Mouse (Mus musculus): Measurements from ENCODE around the gene Dab1. TPM values are rescaled to one million over a fixed set of nuclear protein-coding genes. Genes with fewer than 3 reads are reported as not detected.

Dab1 gene
- polyA plus RNA-seq, 1 experiment = not detected

- Histone ChIP-seq H3K4me1 (ENCODE audit: control insufficient read depth, insufficient read depth, low read length) (no peaks in the 10 kb centered on the region), H3K4me3 (ENCODE audit: insufficient read depth, low read length) (no peak overlapping the region), H3K27ac (ENCODE audit: insufficient read depth, low read length) (no peak overlapping the region)
- TF ChIP-seq POLR2A (IDR thresholded peaks at IDR 0.05; ENCODE audit: low read depth, low read length) = no peak
- no peak for TF ChIP-seq CTCF (IDR thresholded peaks at IDR 0.05; ENCODE audit: borderline replicate concordance, insufficient read depth, low read length)
These were observed 1.5 kb downstream of the Dab1 start for GRCm38 (mm10) chr4:103620590-103621155.

- TF ChIP-seq CTCF (IDR thresholded peaks at IDR 0.05; ENCODE audit: borderline replicate concordance, insufficient read depth, low read length) (no peak), POLR2A (IDR thresholded peaks at IDR 0.05; ENCODE audit: low read depth, low read length) (no peak)
- Histone ChIP-seq H3K27ac (ENCODE audit: insufficient read depth, low read length) (no peak overlapping the region), H3K4me1 (ENCODE audit: control insufficient read depth, insufficient read depth, low read length) (no peaks in the 10 kb centered on the region), H3K4me3 (ENCODE audit: insufficient read depth, low read length) (no peak overlapping the region)
These were observed 2.4 kb downstream of the Dab1 start for GRCm38 (mm10) chr4:103621586-103621985.

- no peaks in the 10 kb centered on the region for H3K4me1 ChIP-seq (ENCODE audit: control insufficient read depth, insufficient read depth, low read length)
- no peak for TF ChIP-seq CTCF (IDR thresholded peaks at IDR 0.05; ENCODE audit: borderline replicate concordance, insufficient read depth, low read length)
- TF ChIP-seq POLR2A (IDR thresholded peaks at IDR 0.05; ENCODE audit: low read depth, low read length) = no peak
- H3K27ac ChIP-seq (ENCODE audit: insufficient read depth, low read length) = no peak overlapping the region
- H3K4me3 ChIP-seq (ENCODE audit: insufficient read depth, low read length) = no peak overlapping the region
These were observed 11.0 kb downstream of the Dab1 start for GRCm38 (mm10) chr4:103630177-103630576.

GRCm38 (mm10) chr4:103636168-103636776, 17.1 kb downstream of the Dab1 start:
- Histone ChIP-seq H3K27ac (ENCODE audit: insufficient read depth, low read length) (no peak overlapping the region), H3K4me3 (ENCODE audit: insufficient read depth, low read length) (no peak overlapping the region), H3K4me1 (ENCODE audit: control insufficient read depth, insufficient read depth, low read length) (no peaks in the 10 kb centered on the region)
- TF ChIP-seq POLR2A (IDR thresholded peaks at IDR 0.05; ENCODE audit: low read depth, low read length) = no peak
- no peak for TF ChIP-seq CTCF (IDR thresholded peaks at IDR 0.05; ENCODE audit: borderline replicate concordance, insufficient read depth, low read length)

DNA sequence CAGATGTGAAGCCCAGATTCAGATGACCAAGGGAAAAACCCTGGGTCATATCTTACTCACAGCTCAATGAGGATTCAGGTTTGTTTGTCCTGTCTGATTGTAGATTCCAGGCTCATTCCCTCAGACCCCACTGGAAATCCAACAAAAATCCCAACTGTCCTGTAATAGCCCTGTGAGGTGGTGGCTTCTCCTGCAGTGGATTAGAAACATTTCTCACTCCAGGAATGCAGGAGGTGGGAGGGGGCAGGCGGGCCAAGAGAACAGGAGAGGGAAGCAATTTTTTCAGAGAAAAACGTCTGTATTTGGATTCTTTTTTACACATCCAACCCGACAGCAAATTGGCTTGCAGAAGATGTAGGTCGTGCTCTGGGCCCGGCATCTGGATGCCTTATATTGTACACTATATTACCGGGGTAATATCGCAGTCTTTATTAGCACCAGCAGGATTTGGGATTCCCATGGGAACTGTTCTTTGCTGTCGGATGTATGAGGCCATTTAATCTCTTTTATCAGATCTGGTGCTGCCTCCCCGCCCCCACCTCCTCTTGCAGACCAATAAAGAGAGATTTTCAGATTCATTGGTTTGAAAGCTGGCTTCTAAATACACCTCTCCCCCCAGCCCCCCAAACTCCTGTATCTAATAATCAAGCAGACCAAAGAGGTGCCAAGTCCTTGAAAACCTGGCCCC, 29.2 kb downstream of the Dab1 start:
- Histone ChIP-seq H3K4me1 (ENCODE audit: control insufficient read depth, insufficient read depth, low read length) (no peaks in the 10 kb centered on the region), H3K27ac (ENCODE audit: insufficient read depth, low read length) (no peak overlapping the region), H3K4me3 (ENCODE audit: insufficient read depth, low read length) (no peak overlapping the region)
- no peak for TF ChIP-seq POLR2A (IDR thresholded peaks at IDR 0.05; ENCODE audit: low read depth, low read length)
- no peak for TF ChIP-seq CTCF (IDR thresholded peaks at IDR 0.05; ENCODE audit: borderline replicate concordance, insufficient read depth, low read length)

DNA sequence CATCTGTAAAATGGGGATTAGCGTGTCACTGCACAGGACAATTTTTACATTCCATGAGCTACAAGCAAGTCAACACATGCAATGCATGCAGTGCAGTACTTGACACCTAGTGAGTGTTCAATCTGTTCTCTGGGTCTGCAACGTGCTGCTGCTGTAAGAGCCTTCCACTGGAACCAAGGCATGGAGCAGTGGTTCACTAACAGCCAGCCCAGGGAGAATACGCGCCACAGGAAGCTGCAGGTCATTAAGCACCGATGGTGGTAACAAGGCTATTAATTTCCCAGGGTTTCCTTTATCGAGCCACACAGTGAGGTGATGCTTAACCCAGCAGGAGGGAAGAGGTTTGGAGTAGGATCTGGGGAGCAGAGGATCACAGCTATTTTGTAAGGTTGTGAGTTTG, 36.6 kb downstream of the Dab1 start:
- H3K27ac ChIP-seq (ENCODE audit: insufficient read depth, low read length) = no peak overlapping the region
- H3K4me3 ChIP-seq (ENCODE audit: insufficient read depth, low read length) = no peak overlapping the region
- H3K4me1 ChIP-seq (ENCODE audit: control insufficient read depth, insufficient read depth, low read length) = no peaks in the 10 kb centered on the region
- TF ChIP-seq CTCF (IDR thresholded peaks at IDR 0.05; ENCODE audit: borderline replicate concordance, insufficient read depth, low read length) = no peak

- TF ChIP-seq POLR2A (IDR thresholded peaks at IDR 0.05; ENCODE audit: low read depth, low read length) = no peak
- no peak for TF ChIP-seq CTCF (IDR thresholded peaks at IDR 0.05; ENCODE audit: borderline replicate concordance, insufficient read depth, low read length)
- Histone ChIP-seq H3K27ac (ENCODE audit: insufficient read depth, low read length) (no peak overlapping the region), H3K4me1 (ENCODE audit: control insufficient read depth, insufficient read depth, low read length) (no peaks in the 10 kb centered on the region), H3K4me3 (ENCODE audit: insufficient read depth, low read length) (no peak overlapping the region)
These were observed 42.2 kb downstream of the Dab1 start for GRCm38 (mm10) chr4:103661386-103661785.

DNA sequence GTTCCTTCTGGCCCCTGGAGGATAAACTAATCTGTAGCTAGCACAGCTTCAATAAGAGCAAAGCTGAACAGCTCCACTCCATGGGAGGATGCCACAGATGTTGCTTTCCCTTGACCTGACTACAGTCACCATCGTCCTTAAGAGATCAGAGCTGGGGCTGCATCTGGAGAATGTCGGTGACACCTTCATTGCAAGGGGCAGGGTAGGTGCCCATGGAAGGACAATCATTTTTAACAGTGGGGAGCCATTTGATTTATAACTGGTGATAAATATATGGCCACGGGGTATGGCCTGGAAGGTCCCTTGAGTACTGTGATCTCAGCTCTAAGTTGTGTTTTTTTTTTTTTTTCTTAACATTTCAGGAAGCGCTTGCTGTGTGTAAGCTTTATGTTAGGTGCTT, 48.3 kb downstream of the Dab1 start:
- no peaks in the 10 kb centered on the region for H3K4me1 ChIP-seq (ENCODE audit: control insufficient read depth, insufficient read depth, low read length)

GRCm38 (mm10) chr4:103677195-103677594, 58.0 kb downstream of the Dab1 start:
- Histone ChIP-seq H3K4me3 (ENCODE audit: insufficient read depth, low read length) (no peak overlapping the region), H3K4me1 (ENCODE audit: control insufficient read depth, insufficient read depth, low read length) (no peaks in the 10 kb centered on the region), H3K27ac (ENCODE audit: insufficient read depth, low read length) (no peak overlapping the region)
- TF ChIP-seq POLR2A (IDR thresholded peaks at IDR 0.05; ENCODE audit: low read depth, low read length) = no peak
- TF ChIP-seq CTCF (IDR thresholded peaks at IDR 0.05; ENCODE audit: borderline replicate concordance, insufficient read depth, low read length) = no peak

More for the DNA sequence above, 48.3 kb downstream of the Dab1 start:
- TF ChIP-seq POLR2A (IDR thresholded peaks at IDR 0.05; ENCODE audit: low read depth, low read length) (no peak), CTCF (IDR thresholded peaks at IDR 0.05; ENCODE audit: borderline replicate concordance, insufficient read depth, low read length) (no peak)
- no peak overlapping the region for H3K27ac ChIP-seq (ENCODE audit: insufficient read depth, low read length)
- no peak overlapping the region for H3K4me3 ChIP-seq (ENCODE audit: insufficient read depth, low read length)

- Histone ChIP-seq H3K4me3 (ENCODE audit: insufficient read depth, low read length) (no peak overlapping the region), H3K4me1 (ENCODE audit: control insufficient read depth, insufficient read depth, low read length) (no peaks in the 10 kb centered on the region), H3K27ac (ENCODE audit: insufficient read depth, low read length) (no peak overlapping the region)
- no peak for TF ChIP-seq POLR2A (IDR thresholded peaks at IDR 0.05; ENCODE audit: low read depth, low read length)
- no peak for TF ChIP-seq CTCF (IDR thresholded peaks at IDR 0.05; ENCODE audit: borderline replicate concordance, insufficient read depth, low read length)
These were observed 59.3 kb downstream of the Dab1 start for GRCm38 (mm10) chr4:103678501-103678900.

All from embryonic fibroblast, embryonic 13.5 days (primary cell).